Mouse (Mus musculus) cortical plate, adult 2 months (tissue): Measurements from ENCODE around the gene Knop1. TPM values are rescaled to one million over a fixed set of nuclear protein-coding genes. Genes with fewer than 3 reads are reported as not detected.
A peak's percentile ranks its signal among the peaks of the same experiment; 100 is the strongest.

Experiments
- H3K27ac ChIP-seq: fragments of 200-500 bp; 2 replicates; pipeline ENCODE4 v1.5.1; 2012; ENCODE audit warnings: low read length, control low read depth, inconsistent platforms; ENCODE audit not compliant: insufficient read depth
- H3K4me1 ChIP-seq: fragments of 200-500 bp; 2 replicates; pipeline ENCODE4 v1.6.1; 2011; ENCODE audit warnings: low read length; ENCODE audit not compliant: control insufficient read depth, insufficient read depth
- H3K4me3 ChIP-seq: fragments of 200-500 bp; 2 replicates; pipeline ENCODE4 v1.5.1; 2011; ENCODE audit warnings: mild to moderate bottlenecking, low read length, control low read depth; ENCODE audit not compliant: insufficient read depth
- CTCF ChIP-seq: fragments of 200-500 bp; IDR thresholded peaks from 2 replicates; pipeline ENCODE4 v1.5.1; 2011; ENCODE audit warnings: mild to moderate bottlenecking, control low read depth, low read length; ENCODE audit not compliant: insufficient read depth; ENCODE audit errors: extremely low read depth
- POLR2A ChIP-seq: fragments of 200-500 bp; IDR thresholded peaks from 2 replicates; pipeline ENCODE4 v1.6.1; 2011; ENCODE audit warnings: mild to moderate bottlenecking, low read length, control low read depth; ENCODE audit not compliant: insufficient read depth; ENCODE audit errors: extremely low read depth
- polyA plus RNA-seq: library from polyadenylated mRNA; depleted of rRNA; stranded (reverse); fragments of >200 nt; gene quantifications from 2 replicates; pipeline ENCODE4 v1.2.3, GENCODE M21; 2012

Knop1 gene
- polyA plus RNA-seq, 1 experiment = 12.0 TPM

- no peak overlapping the region for H3K27ac ChIP-seq
- no peak for TF ChIP-seq CTCF
- no peak for TF ChIP-seq POLR2A
- H3K4me3 ChIP-seq = no peak overlapping the region
- peaks cover 5% of the 10 kb centered on the region for H3K4me1 ChIP-seq
These were observed 5.3 kb downstream of the Knop1 start for GRCm38 (mm10) chr7:118850676-118851290.

GRCm38 (mm10) chr7:118849543-118850250, 6.4 kb downstream of the Knop1 start:
- Histone ChIP-seq H3K4me1 (peaks cover 5% of the 10 kb centered on the region), H3K27ac (no peak overlapping the region), H3K4me3 (no peak overlapping the region)
- TF ChIP-seq CTCF = no peak
- TF ChIP-seq POLR2A = no peak

GRCm38 (mm10) chr7:118848796-118849195, 7.3 kb downstream of the Knop1 start:
- no peak for TF ChIP-seq POLR2A
- no peak for TF ChIP-seq CTCF
- peaks cover 4% of the 10 kb centered on the region for H3K4me1 ChIP-seq
- H3K27ac ChIP-seq = no peak overlapping the region
- H3K4me3 ChIP-seq = no peak overlapping the region

GRCm38 (mm10) chr7:118846329-118846728, 9.7 kb downstream of the Knop1 start:
- TF ChIP-seq CTCF (no peak), POLR2A (no peak)
- no peak overlapping the region for H3K4me3 ChIP-seq
- H3K4me1 ChIP-seq = peaks cover 4% of the 10 kb centered on the region
- no peak overlapping the region for H3K27ac ChIP-seq

GRCm38 (mm10) chr7:118845141-118845540, 10.9 kb downstream of the Knop1 start:
- Histone ChIP-seq H3K4me1 (peaks cover 2% of the 10 kb centered on the region), H3K4me3 (no peak overlapping the region), H3K27ac (no peak overlapping the region)
- no peak for TF ChIP-seq CTCF
- TF ChIP-seq POLR2A = no peak

GRCm38 (mm10) chr7:118842938-118843337, 13.1 kb downstream of the Knop1 start:
- peaks cover 2% of the 10 kb centered on the region for H3K4me1 ChIP-seq
- TF ChIP-seq CTCF (no peak), POLR2A (no peak)
- no peak overlapping the region for H3K4me3 ChIP-seq
- H3K27ac ChIP-seq = no peak overlapping the region

GRCm38 (mm10) chr7:118841796-118842195, 14.3 kb downstream of the Knop1 start:
- no peak overlapping the region for H3K4me3 ChIP-seq
- H3K4me1 ChIP-seq = peaks cover 2% of the 10 kb centered on the region
- H3K27ac ChIP-seq = no peak overlapping the region
- TF ChIP-seq POLR2A (no peak), CTCF (0 out of 2 replicates have a peak, but pooled peaks have one; percentile 7)

- H3K4me3 ChIP-seq = no peak overlapping the region
- no peak for TF ChIP-seq CTCF
- no peak for TF ChIP-seq POLR2A
- H3K4me1 ChIP-seq = peaks cover 2% of the 10 kb centered on the region
- peak overlapping the region; percentile 17; the same call in 1 of the 2 replicates for H3K27ac ChIP-seq
These were observed 14.9 kb downstream of the Knop1 start for GRCm38 (mm10) chr7:118841030-118841745.

GRCm38 (mm10) chr7:118837901-118838300, 18.2 kb downstream of the Knop1 start:
- H3K4me1 ChIP-seq = peaks cover 2% of the 10 kb centered on the region
- no peak for TF ChIP-seq POLR2A
- H3K27ac ChIP-seq = no peak overlapping the region
- H3K4me3 ChIP-seq = no peak overlapping the region
